Mouse (Mus musculus) cerebellum, adult (tissue): ENCODE results near the gene Sox12.
A peak's percentile ranks its signal among the peaks of the same experiment; 100 is the strongest.
"Not testable (repeated sequence)": the region's sequence is repeated elsewhere in the genome, so short reads cannot be mapped to it uniquely, and the experiment has no call there.

Experiments used
- ATAC-seq: cut with Nextera tagmentation; 2 replicates; pipeline ENCODE4 v1.9.2; 2017; ENCODE audit warnings: mild to moderate bottlenecking, moderate library complexity, mixed read lengths; ENCODE audit not compliant: insufficient number of reproducible peaks, low FRiP score, low TSS enrichment

Gene Sox12

GRCm38 (mm10) chr2:152397680-152398435, at the start of gene Sox12:
Sox12 (minus strand) TSS chr2:152398063.
- peak; percentile 78 for ATAC-seq

- no peak for ATAC-seq
Measured at GRCm38 (mm10) chr2:152447461-152447860, 49.6 kb upstream of the Sox12 start.

GRCm38 (mm10) chr2:152446642-152447041, 48.8 kb upstream of the Sox12 start:
- no peak for ATAC-seq

- ATAC-seq = no peak
Measured at GRCm38 (mm10) chr2:152443281-152443680, 45.4 kb upstream of the Sox12 start.

- no peak for ATAC-seq
Measured at GRCm38 (mm10) chr2:152442322-152442721, 44.5 kb upstream of the Sox12 start.

- no peak for ATAC-seq
Measured at GRCm38 (mm10) chr2:152439833-152440232, 42.0 kb upstream of the Sox12 start.

GRCm38 (mm10) chr2:152438963-152439362, 41.1 kb upstream of the Sox12 start:
- no peak for ATAC-seq

- peak; percentile 87 for ATAC-seq
Measured at GRCm38 (mm10) chr2:152436983-152437860, 39.4 kb upstream of the Sox12 start.

GRCm38 (mm10) chr2:152436405-152436901, 38.6 kb upstream of the Sox12 start:
- no peak for ATAC-seq

- not testable (repeated sequence) for ATAC-seq
Measured at GRCm38 (mm10) chr2:152428481-152428880, 30.6 kb upstream of the Sox12 start.

GRCm38 (mm10) chr2:152427493-152427892, 29.6 kb upstream of the Sox12 start:
- ATAC-seq = no peak; the same call in 1 of the 2 replicates

GRCm38 (mm10) chr2:152415786-152416185, 17.9 kb upstream of the Sox12 start:
- ATAC-seq = no peak

GRCm38 (mm10) chr2:152415287-152415686, 17.4 kb upstream of the Sox12 start, which contains the start of gene 6820408C15Rik:
6820408C15Rik (plus strand) TSS chr2:152415587.
- no peak for ATAC-seq

GRCm38 (mm10) chr2:152414591-152415165, 16.8 kb upstream of the Sox12 start, which contains the start of gene Zcchc3:
Zcchc3 (minus strand) TSS chr2:152415027.
- peak; percentile 90 for ATAC-seq

- ATAC-seq = no peak
Measured at GRCm38 (mm10) chr2:152413765-152414584, 16.1 kb upstream of the Sox12 start.

- no peak for ATAC-seq
Measured at GRCm38 (mm10) chr2:152413158-152413764, 15.4 kb upstream of the Sox12 start.

- no peak for ATAC-seq
Measured at GRCm38 (mm10) chr2:152412526-152413157, 14.8 kb upstream of the Sox12 start.

- no peak for ATAC-seq
Measured at GRCm38 (mm10) chr2:152411471-152411870, 13.6 kb upstream of the Sox12 start.

- no peak for ATAC-seq
Measured at GRCm38 (mm10) chr2:152410971-152411371, 13.1 kb upstream of the Sox12 start.
